Mouse (Mus musculus) induced T-regulatory cell, adult 2 months (primary cell): Measurements from ENCODE around the gene Rybp.

Experiments used
- DNase-seq: peaks from one replicate; pipeline ENCODE4 v3.0.0-alpha.2; 2012; ENCODE audit warnings: low read depth

Gene Rybp

DNA sequence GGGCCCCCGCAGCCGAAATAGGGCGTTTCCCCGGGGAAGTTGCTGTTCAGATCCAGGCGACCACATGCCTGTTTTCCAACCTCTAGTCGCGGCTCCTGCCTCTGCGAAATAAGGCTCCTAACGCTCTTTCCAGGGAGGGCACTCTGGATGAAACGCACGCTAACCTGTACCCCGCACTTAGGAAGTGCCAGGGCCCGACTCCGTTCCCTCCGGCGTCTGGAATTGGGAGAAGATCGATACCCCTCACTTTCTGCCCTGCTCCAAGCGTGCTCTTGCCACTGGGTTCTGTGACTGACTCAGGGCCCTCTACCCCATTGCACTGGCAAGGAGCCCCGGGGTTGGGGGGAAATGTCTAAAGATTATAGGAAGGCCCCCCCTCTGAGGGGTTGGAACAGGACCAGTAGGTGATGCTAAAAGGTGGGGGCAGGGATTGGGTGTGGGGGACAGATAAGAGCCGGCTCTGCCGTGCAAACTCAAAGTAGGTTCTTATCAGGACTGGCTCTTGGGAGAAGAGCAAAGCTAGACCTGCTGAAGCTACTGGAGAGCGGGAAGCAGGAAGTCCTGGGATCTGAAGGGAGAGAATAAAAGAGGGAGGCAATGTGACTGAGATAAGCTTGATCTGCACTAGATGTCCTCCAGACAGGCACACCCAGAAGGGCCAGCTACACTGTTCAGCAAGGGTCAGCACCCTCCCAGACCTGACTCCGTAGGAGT is 888 bp upstream of the Rybp start:
- DNase-seq: peak; percentile 39

DNA sequence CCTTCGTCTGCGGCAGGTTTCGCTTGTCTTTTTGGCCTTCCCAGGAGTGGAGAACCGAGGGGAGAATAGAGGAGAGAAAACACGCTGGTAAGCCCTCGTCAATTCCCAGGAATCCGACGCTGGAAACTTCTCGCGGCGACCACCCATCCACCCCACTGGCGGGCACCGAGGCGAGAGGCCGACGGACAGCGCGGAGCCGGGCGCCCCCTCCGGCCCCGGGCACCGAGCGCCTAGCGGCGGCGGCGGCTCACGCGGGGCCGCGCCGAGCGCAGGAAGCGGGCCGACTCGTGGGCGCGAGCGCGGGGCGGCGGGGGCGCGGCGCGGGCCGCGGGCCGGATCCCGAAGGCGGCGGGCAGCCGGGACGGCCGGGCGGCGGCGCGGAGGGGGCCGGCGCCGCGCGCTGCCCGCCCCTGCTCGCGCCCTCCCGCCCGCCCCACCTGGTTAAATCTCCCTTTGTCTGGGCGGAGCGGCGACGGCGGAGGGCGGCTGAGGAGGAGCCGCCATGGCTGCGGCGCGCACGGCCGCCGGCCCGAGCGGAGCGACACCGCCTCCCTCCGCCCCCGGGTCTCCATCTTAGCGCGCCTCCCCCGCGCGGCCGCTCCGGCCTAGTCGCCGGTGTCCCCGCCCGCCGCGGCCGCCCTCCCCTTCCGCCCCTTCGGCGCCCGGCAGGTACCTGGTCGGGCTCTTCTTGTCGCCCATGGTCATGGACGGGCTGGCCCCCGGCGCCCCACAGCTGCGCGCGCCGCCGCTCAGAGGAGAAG is 532 bp downstream of the Rybp start:
- peak; percentile 76 for DNase-seq

DNA sequence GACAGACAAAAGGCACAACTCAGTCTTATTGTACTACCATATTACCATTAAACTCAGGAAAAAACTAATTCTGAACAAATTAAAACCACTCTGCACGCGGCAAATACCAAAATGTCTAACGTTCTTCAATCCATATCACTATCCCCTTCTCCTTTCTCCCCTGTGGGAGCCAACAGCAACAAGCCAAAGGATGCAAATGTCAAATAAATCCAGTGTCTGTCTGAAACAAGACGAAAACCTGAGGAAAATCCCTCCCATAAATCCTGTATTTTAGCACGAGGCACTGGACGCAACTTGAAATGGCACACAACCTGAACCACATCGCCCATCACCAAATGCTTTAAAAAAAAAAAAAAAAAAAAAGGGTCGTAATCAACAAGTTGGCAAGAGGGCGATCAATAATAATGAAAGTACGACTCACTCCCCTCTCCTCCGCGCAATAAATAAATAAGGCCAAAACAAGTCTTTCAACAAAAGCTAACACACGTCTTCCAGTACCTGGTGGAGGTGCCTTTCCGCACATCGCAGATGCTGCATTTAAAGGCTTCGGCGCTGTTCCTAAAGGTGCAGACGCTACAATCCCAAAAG is 1.2 kb downstream of the Rybp start:
- peak; percentile 55 for DNase-seq

DNA sequence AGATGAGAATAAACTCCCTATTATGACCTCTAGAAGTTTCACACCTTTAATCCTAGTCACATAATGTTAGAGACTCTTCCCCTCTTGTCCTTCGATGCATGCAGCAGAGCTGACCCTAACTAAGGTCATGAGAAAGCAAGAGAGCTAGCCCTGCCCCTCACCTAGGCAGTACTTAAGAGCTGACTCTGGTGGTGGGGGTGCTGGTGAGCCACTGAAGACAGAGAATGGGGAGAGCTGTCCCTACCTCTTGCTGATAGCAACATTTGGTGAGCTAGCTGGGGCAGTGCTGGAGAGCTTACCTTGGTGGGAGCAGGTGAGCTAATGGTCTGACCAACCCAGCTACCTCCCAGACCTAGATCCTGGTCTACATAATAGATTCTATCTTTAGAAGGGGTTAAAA is 8.4 kb downstream of the Rybp start:
- DNase-seq: no peak

GRCm38 (mm10) chr6:100276344-100276743 is 10.9 kb downstream of the Rybp start:
- no peak for DNase-seq

GRCm38 (mm10) chr6:100275643-100276042 is 11.6 kb downstream of the Rybp start:
- peak; percentile 26 for DNase-seq

- DNase-seq: no peak
Measured at GRCm38 (mm10) chr6:100273556-100273955, 13.7 kb downstream of the Rybp start.

- no peak for DNase-seq
Measured at GRCm38 (mm10) chr6:100271992-100272391, 15.3 kb downstream of the Rybp start.

DNA sequence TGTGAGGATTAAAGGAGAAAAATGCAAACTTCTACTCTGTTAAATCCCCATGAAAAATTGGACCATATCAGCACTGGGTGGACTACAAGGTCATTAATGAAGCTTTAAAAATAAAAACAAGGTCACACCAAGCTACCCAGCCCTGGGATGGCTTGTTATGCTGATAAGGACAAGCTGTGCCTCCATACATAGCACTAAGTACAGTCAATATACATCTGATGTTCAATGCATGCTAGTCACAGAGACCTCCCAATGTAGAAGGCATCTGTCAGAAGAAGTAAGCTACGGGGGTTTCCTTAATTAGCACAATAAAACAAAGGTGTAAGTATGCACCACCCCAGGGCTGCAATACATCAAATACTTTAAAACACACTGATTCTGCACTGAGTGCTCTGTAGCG is 16.5 kb downstream of the Rybp start:
- no peak for DNase-seq

- no peak for DNase-seq
Measured at GRCm38 (mm10) chr6:100259607-100260006, 27.7 kb downstream of the Rybp start.

DNA sequence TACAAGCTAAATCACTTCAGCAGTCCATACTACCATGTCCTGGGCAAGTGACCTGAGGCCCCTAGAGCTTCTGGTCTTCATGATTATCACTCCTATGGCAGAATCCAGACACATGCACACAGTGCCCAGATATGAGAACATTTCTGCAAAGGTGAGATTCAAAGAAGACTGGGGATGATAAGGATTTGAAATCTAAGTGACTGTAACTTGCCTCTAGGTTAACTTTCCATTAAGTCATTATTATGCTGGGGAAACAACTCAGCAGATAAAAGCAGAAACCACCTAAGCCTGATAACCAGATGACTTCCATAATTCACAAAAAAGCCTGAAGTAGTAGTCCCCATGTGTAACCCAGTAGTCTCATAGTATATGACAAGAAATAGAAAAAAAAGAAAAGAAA is 29.0 kb downstream of the Rybp start:
- DNase-seq: no peak

DNA sequence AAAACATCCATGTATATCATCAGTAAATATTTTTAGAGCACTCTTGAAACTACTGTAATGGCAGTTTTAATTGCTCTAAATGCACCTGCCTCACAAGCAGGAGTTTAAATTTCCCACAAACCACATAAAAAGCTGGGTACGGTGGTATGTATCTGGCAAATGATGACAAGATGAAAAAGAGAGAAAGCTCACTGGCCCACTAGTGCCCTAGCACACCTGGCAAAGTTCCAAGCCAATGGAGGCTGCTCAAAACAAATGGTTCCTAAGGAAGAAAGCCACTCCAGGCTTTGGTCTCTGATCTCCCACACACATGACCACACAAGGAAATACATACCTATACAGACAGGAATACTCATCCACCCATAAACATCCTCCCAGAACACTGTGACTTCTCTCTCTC is 31.9 kb downstream of the Rybp start:
- no peak for DNase-seq

DNA sequence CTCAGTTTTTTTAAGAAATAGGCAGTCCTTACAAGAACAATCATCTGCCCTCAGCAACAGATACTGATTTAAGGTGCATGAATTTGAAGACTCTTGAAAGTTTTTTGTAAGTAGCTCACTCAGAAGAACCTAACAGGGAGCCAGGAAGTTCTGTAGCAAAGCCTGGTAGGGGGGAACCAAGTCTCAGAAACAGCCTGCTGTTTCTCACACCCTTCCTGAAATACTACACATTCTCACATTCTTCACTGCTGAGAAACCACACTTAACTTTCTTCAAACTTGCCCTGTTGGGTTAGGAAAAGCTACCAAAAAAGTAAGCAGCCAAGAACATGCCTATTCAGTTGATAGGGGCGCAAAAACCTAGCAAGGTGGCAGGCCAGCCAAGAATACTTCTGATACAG is 32.6 kb downstream of the Rybp start:
- no peak for DNase-seq

DNA sequence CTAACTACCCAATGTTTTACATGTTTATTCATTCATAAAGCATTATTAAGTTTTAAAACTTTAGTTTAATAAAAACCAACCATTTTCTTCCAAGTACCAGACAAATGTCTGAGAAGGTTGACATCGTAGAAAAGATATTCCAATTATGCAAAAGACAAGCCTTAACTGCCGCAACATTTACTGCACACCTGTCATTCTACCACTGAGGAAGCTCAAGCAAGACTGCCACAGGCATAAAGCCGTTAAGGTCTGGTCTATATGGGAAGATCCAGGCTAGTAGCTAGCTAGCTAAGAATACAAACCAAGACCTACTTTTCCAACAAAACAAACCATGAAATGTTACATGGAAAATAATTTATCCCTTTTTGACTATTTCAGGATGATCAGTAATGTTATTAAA is 42.8 kb downstream of the Rybp start:
- DNase-seq: no peak

DNA sequence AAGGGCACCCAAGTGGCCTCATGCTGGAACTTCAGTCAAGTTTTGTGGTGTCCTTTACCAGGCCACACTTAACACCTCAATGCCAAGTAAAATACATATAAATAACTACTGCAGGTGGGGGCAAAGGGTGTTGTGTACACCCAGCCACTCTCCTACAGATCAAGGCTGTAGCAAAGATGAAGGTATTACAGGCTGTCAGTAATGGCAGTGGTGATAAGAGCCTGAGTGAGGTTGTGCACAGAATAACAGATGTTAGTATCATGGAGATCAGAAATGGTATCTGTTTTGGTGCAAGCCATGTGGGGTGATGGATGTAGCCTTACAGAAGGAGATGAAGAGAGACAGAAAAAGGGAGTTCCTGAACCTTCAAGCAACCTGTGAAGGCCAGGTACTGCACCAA is 52.2 kb downstream of the Rybp start:
- no peak for DNase-seq

GRCm38 (mm10) chr6:100233522-100233921 is 53.8 kb downstream of the Rybp start:
- DNase-seq: no peak

GRCm38 (mm10) chr6:100233061-100233460 is 54.2 kb downstream of the Rybp start:
- no peak for DNase-seq

DNA sequence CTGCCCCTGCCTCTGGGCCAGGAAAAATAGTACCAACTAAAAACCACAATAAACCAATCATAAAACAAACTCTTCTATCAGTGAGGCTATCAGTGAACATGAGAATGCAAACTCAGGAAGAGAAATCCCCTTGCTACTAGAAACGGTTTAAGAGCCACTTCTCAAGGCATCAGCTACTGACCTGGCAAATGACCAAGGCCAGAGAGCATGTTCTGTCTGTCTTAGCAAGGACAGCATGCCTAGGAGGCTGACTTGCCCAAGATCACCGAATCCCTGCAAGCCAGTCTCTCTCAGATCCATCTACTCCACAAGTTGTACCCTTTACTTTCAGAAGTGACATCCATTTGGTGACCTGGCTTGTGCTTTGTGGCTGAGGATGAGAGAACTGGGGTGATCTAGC is 61.1 kb downstream of the Rybp start:
- no peak for DNase-seq

DNA sequence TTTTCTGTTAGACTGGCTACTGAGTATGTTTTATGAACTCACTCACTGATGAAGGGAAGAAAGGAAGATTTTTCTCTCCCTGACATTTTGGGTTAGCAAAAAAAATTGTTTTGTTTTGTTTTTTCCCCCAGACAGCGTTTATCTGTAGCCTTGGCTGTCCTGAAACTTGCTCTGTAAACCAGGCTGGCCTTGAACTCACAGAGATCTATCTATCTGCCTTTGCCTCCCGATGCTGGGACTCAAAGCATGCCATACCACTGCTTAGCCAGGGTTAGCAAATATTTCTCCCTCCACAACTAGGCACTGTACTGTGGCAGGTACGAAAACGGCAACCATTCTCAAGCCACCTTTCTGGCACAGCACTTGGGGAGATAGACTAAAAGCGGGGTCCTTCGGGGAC is 63.4 kb downstream of the Rybp start:
- DNase-seq: no peak

DNA sequence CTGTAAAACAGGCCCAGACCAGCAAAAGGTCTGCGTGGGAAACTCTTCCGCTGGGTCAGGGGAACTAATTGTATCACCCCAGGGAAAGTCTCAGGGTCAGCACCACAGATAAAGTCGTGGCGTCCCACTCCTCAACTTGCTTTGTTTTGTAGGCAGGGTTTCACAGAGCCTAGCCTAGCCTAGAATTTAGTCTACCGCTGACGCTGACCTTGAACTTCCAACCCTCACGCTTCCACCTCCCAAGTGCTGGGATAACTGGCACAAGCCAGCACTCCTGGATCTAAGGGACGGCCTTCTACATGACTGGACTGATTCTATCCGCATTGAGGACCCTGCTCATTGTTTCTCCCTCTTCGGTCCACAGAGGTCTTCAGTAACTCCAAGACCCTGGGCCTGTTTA is 63.9 kb downstream of the Rybp start:
- DNase-seq: no peak

GRCm38 (mm10) chr6:100222927-100223326 is 64.4 kb downstream of the Rybp start:
- no peak for DNase-seq

- DNase-seq: no peak
Measured at GRCm38 (mm10) chr6:100221803-100222202, 65.5 kb downstream of the Rybp start.

GRCm38 (mm10) chr6:100220917-100221560 is 66.2 kb downstream of the Rybp start:
- no peak for DNase-seq
